Mouse (Mus musculus) testis, postnatal 10 days (tissue): ENCODE data around the gene Tmem235.

Experiments used
- DNase-seq: peaks from one replicate; pipeline ENCODE4 v3.0.0; 2021; ENCODE audit warnings: low spot score

Tmem235 gene

DNA sequence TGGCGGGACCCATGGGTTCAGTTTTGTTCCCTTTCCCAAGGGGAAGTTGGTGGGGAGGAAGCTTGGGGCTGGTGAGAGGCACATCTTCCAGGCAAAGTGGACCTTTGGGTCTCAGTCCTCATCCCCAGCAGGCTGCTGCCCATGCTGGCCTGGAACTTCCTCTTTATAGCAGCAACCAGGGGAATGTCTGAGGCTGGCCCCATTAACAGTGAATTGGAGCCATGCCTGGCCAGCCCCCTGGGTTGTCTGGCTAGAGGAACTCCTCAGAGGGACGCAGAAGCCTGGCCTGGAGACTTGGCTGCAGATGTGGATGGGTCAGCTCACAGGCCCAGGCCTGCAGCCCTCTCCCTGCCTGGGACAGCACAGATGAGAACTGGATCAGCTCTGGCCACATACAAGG lies 4.3 kb downstream of the Tmem235 start:
- DNase-seq, result no peak

DNA sequence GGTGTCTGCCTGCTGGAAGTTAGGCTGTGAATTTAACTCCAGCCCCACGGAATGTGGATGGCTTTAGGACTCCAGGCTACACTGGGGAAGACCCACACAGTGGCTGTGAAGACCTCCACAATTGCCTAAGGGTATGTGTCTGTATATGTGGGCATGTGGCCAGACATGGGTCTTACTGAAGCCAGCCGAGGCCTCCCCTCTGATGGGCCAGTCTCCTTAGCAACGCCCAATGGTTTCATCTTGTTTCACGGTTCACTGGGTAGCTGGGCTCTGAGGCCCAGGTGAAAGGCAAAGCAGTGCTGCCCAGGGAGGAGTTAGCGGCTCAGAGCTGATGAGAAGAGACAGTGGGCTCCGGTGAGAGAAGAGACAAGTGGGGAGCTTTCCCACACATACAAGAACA lies 5.4 kb downstream of the Tmem235 start:
- DNase-seq, result no peak

DNA sequence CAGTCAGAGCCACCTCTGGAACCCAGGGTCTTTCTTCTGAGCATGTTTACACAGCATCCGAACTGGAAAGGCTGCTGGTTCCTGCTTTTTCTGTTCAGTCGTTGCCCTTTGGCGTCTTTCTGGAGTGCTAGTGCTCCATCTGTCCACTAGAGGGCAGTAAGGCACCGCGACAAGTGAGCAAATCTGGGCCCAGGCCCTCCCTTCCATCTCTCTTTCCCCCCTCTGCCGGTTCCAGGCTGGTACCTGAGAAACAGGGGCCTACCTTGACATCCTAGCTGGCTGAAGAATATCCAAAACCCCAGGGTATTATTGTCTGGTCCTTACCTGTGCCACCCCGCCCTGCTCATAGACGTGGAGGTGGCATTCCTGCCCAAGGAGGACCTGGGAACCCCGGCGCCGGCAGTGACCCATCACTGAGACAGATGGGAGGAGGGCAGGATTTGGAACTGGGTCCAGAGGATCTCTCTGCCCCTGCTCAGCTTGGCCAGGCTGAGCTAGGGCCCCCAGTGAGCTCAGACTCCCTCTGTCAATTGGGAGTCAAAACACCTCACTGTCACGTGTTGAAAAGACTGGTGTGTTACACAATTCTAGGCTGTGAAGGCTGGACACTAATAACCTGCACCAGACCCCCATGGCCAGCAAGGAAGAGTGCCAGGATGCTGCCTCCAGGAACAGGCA lies 10.3 kb downstream of the Tmem235 start:
- peak; percentile 74 for DNase-seq

DNA sequence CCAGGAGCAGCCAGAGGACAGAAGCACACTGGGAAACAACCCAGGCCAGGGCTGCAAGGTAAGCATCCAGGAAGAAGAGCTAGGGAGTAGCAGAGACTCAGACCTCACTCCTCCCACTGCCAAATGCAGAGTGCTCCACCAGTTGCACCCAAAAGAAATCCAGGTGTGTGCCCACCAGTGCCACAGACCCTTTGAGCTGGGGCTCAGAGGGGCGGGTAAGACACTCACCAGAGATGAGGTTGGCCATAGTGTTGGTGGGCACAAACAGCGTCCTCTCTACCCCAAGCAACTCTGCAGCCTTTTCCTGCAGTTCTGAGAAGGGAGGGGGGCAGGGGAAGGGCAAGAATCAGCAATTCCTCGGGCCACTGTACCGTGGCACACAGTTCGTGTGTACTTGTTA lies 10.8 kb downstream of the Tmem235 start:
- no peak for DNase-seq

DNA sequence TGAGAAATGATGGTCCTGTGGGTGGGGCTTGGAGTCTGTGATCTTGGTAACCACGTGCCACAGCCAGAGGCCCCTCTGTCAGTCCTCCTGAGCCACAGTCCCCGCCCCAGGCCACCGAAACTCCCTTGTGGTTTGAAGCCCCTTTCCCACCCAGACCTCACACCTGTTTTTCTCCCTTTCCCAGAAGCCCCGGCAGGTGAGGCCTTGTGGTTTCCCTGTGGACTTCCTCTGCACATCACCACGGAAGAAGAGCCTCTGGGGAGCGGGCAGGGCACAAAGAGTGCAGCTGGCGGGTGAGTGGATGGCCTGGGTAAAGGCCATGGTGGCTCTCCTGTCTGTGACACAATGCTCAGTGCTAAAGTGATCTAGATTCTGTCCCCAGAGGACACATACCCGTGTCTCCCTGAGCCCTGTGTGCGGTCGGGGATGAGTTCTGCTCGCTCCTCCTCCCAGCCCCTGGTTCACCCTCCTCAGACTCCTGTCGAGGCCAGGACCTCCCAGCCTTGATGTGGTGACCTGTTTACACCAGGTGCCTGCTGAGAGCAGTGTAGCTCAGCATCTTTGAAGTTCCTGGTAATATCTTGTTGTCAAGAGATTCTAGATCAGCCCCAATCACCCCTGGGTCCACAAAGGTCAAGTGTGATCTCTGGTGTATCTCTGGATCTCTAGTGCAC lies 11.5 kb downstream of the Tmem235 start:
- no peak for DNase-seq

DNA sequence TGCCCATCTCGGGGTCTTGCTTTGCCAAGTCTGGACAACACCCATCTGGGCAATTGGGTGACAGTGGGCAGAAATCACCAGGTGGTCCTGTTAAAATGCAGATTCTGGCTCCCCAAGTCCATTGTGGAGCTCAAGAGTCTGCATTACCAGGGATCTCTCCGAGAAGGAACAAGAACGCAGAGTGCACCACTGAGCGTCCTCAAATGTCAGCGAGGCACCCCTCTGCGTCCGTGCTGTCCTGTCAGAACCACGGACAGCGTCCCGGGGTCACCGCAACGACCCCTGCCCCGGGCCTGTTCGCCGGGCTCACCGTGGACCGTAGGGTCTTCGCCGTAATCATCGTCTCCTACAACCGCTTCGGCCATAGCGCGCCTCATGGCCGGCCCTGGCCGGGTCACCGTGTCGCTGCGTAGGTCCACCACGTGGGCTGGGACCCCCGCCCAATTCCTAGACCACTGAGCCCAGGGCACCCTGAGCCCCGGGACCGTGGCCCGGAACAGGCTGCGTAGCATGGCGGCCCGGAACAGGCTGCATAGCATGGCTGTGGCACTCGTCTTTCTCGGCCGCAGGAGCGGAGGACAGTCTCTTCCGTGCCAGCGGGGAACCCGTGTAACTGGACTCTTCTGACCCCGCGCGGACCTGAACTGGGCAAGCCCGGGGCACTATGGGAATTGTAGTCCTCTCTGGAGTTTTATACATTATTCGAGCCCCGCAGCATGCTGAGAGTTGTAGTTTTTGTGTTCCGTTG lies 12.5 kb downstream of the Tmem235 start, which contains the start of gene Tha1:
Gene Tha1 (minus strand): TSS at position 621 of the 748 bp plus-strand sequence.
- DNase-seq, result peak; percentile 81

DNA sequence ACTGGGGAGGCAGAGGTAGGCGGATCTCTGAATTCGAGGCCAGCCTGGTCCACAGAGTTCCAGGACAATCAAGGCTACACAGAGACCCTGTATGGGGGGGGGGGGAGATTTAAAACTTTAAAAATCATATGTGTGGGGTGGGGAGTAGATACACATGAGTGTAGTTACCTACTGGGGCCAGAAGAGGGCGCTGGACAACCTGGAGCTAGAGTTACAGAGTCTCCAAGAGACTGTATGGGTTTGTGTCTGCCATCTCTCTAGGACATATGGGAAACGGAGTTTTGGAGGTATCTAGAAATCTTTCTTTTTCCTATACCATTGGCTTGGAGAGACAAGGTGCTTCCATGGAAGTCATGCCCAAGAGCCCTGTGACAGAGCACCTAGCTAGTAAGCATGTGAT lies 13.9 kb downstream of the Tmem235 start:
- DNase-seq, result no peak

DNA sequence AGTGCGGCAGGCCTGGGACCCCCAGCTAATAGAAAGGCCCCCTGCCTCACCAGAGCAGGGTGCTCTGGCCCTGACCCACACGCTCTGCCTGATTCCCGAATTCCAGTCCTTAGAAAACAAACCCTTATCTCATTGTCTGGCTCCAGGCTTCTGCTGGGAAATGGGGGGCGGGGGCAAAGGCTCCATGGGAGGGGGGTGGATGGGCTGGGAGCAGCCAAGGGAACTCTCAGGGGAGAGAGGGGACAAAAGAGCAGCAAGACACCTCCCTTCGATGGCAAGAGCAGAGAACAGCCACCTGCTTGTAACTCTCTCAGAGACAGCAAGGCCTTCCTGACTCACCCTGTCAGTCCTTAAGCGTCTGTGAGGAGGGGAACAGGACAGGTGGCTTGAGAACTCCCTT lies 15.1 kb downstream of the Tmem235 start:
- DNase-seq, result no peak

DNA sequence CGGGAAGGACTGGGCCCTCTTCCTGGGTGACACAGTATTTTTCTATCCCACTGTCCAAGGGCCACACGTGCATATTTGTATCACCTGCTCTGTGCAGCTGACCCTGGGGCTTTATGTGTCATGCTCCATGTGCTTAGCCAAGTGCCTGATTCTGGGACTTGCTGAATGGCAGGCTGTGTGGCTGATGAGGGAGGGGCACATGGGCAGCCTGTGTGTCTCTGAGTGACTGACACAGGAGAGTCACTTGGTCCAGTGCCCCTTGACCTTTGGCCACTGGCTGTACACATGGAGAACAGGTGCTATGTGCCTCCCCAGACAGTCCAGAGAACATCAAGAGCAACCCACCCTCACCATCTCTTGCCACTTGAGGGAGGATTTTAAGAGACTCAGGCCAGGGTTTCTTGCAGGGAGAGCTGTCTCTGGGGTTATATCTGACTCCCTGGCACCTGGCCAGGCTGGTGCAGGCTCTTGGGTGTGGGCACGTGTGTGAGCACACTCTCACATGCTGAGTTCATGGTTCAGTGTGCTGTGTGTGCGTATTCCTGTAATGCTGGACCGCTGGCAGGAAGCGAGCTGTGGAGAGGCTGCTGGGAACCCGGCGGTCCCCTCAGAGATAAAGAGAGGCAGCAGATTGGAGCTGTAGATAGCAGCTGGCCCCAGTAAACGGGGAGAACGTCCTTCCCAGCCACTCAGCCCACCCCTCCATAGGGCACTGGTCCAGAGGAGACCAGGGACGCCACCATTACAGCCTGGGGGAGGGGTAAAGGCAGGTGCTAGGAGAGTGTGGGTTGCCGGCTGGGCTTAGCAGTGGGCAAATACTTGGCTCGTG lies 17.6 kb downstream of the Tmem235 start:
- DNase-seq, result peak; percentile 61

DNA sequence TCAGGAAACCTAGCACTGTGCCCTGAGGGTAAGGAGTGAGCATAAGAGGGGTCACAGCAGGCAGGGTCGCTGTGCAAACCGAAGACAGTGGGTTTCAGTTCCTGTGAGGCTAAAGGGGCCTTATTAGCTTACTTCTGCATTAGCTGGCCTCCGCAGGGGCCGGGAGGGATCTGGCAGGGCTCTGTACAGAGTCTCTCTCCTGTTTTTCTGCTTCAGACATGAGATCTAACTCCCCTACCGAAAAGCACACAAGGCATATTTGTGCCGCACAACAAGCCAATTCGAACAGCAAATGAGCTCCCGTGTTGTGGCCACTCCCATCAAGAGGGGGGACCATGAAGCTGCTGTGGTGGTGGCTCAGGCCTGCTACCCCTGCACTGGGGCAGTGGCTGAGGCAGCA lies 18.3 kb downstream of the Tmem235 start:
- DNase-seq, result no peak

DNA sequence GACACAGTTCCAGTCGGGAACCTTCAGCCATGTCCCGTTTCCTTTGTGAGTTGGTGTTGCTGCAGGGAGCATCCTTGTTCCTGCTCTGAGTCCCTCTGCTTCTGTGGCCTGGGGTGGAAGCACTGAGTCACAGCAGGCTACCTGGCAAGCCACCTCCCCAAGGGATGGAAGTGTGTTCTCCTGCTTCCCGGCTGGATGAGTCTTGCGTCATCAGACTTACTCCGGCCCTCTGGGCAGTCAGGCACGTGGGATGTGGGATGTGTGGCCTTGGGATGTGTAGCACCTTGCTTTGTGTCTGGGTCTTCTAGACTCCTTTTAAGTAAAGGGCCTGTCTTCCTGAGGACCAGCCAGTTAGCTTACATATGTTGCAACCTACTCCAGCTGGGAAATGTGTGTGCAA lies 19.1 kb downstream of the Tmem235 start:
- no peak for DNase-seq

DNA sequence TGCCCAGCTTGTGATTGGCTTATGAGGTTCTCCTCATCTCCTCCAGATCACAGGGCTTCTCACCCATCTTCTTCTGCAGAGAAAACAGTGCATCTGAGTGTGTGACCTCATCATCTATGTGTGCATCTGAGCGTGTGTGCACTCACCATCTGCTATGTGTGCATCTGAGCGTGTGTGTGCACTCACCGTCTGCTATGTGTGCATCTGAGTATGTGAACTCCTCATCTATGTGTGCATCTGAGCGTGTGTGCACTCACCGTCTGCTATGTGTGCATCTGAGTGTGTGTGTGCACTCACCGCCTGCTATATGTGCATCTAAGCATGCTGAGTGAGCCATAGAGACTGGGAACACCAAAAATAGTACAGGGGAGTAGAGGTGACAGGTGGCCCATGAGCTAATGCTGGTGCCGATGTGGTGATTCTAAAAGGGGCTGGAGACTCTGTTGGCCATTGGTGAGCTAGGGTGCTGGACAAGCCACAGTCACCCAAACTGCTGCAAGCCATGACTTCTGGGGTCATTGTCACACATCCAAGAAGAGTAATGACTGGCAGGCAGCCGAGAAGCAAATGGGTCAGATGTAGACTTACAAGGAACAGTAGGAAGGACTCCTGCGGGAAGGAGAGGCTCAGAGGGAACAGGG lies 19.9 kb downstream of the Tmem235 start:
- DNase-seq, result no peak

DNA sequence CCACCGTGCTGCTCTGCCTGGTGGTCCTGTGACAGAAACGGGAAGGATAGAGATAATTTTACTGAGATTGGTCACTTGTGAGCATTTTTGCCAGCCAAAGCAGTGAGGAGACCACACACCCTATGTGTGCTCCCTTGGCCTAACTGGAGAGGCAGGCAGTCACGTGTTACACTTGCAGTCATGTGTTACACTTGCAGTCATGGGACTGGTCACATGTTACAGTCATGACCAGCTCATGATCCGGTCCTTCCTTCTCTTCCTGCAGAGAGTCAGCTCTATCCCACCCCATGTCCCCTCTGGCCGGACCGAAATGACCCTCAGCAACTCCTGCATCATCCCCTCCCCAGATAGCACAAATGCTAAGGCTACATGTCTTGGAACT lies 20.4 kb downstream of the Tmem235 start:
- DNase-seq, result no peak

DNA sequence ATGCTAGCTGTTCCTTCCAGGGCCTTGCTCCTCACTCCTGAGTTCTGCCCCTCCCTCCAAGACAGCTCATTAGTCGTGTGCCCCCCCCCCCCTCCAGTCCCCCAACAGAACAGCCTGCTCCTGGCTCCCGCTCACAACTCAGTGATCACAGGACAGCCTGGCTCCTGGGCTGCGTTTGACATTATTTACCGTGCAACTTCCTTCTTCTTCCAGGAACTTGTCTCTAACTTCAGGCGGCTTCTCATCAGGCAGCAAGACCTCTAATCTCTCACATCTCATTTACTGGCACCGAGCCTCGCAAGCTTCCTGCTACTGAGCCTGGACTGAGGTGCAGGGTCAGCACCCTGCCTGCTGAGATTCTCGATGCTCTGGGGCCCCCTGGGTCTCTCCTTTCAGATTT lies 21.2 kb downstream of the Tmem235 start:
- DNase-seq, result no peak

DNA sequence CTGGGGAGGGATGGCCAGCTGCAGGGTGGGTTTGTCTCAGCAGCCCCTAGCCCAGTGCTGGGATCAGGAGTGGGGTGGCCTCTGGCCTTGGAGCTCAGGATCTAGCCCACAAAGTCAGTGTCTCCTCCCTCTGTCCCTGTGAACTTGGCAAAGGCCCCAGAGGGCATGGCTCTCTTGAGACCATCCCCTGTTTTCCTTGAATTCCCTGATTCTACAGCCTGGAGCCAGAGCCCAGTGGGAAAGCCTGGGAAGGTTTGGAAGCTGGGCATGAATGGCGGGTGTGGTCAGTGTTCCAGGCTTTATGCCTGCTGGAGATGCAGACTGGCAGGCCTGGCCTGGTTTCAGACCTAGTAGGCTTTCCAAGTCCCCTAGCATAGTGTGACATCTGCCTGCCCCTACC lies 21.7 kb downstream of the Tmem235 start:
- DNase-seq, result no peak

DNA sequence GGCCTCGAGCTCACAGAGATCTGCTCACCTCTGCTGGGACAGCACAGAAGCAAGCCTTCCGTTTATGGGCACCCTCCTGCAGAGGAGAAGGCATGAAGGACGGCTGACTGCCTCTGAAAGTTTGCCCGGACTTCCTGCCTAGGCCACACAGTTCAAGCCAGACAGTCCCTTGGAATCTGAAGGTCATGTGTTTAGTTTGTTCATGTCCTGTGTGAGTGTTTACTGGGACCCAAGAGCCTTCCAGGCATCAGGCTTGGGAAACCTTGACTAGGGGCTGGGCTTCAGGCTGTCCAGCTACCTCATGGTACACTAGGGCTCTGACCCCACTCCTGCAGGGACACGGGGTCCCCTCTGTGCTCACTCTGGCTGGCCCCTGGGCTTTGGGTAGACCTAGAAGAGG lies 25.4 kb downstream of the Tmem235 start:
- no peak for DNase-seq

DNA sequence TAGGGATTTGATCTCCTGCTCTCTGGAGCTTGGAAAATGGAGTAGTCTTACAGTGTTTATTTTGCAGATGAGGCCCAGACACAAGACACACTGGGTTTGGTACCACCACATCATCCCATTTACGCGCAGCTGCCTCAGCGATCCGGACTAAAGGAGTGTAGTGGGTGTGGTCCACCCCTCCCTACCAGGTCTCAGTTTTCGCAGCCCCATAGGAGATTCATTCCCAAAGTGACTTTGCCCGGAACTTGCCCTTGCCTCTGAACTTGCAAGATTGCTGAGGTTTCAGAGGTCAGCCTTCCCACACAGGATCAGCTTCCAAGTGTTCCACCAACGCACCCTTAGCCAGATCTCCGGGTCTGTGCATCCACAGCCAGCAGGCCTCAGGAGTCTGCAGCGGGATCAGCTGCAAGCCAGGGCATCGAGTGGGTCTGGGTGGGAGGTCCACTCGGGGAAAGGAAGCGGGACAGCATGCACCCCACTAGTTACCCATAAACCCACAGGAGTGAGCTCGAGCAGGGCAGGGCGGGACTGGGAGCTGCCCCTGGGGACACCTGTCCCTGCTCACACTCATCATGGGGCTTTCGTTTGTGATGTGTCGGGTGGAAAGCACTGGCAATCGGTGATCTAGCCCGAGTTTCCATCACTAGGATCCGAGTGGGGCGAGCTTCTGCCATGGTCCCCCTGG lies 27.8 kb downstream of the Tmem235 start:
- no peak for DNase-seq

DNA sequence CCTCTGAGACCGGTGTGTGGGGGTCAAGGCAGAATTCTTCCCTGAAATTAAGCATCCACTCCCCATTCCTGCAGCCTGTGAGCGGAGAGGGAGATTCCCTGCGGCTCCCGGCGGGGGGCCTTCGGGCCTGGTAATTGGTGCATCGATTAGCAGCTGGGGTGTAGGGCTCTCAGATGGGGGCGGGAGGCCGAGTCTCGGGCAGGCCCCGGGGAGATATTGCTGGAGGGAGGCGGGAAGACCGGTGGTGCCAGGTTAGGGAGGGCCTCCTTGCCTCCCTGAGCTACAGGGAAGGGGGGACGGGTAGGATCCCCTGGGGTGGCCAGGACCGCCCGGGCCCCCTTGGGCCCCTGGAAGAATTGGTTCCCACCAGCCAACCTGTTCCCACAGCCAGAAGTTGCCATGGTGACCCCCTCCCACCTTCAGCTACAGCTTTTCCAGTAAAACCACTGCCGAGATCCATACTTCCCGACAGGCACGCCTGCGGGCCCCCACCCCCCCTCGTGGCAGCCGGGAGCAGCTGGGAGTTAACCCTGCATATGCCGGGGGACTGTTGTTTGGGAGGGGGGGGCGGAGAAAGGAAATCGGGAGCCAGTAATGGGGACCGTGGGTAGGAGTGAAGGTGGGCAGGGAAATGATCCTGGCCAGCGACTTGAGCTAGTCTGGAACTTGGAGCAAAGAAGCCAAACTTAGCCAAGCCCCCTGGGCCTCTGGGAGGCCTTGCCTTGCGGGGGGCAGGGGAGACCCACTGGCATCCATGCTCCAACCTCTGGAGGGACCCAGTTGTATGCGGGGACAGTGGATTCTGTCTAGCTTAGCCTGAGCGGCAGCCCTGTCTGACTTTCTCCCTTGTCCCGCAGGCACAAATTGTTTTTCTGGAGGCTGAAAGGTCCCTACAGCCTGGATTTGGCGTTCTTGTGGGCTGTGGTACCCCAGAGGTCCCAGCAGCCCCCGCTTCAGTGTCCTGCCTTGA lies 28.6 kb downstream of the Tmem235 start:
- DNase-seq, result peak; percentile 73

DNA sequence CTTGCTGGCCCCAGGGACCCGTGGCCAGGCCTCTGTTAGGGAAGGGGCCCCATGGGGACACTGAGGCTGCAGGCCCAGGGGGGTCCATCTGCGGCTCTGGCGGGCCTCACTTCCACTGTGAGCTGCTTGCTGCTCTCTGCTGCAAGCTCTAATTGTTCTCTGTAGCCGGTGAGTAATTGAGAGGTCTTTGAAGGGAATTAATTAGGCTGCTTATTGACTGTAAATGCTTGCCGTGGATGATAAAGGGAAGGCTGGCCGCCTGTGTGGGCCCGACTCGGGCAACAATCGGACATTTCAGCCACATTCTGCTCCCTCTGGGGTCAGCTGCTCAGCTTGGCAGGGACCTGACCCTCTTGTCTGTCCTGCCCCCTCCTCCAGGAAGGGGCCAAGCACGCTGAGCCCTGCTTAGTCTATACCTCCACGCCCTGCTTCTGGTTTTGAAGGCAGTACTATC lies 29.4 kb downstream of the Tmem235 start:
- no peak for DNase-seq
